Mouse (Mus musculus) heart, embryonic 16.5 days (tissue): ENCODE measurements around the gene Riok1. TPM values are rescaled to one million over a fixed set of nuclear protein-coding genes. Genes with fewer than 3 reads are reported as not detected.

Experiments used
- ATAC-seq: fragments of 200-750 bp; cut with Nextera tagmentation; replicated peaks from 2 replicates; pipeline ENCODE4 v1.8.0; 2017; ENCODE audit warnings: moderate number of reproducible peaks; ENCODE audit not compliant: insufficient read depth, low FRiP score; ENCODE audit errors: extremely low read depth
- H3K27ac ChIP-seq: fragments of 300-500 bp; sonication (generic); 2 replicates; pipeline ENCODE4 v1.5.1; 2014; ENCODE audit warnings: mild to moderate bottlenecking, low read length, control low read depth, moderate library complexity
- H3K27me3 ChIP-seq: fragments of 300-500 bp; sonication (generic); 2 replicates; pipeline ENCODE4 v1.6.1; 2014; ENCODE audit warnings: low read length, mixed read lengths; ENCODE audit not compliant: control insufficient read depth, insufficient read depth
- H3K36me3 ChIP-seq: fragments of 300-500 bp; sonication (generic); 2 replicates; pipeline ENCODE4 v1.6.1; 2014; ENCODE audit not compliant: control insufficient read depth, insufficient read depth
- H3K4me1 ChIP-seq: fragments of 300-500 bp; sonication (generic); 2 replicates; pipeline ENCODE4 v1.6.1; 2014; ENCODE audit warnings: low read length, mixed read lengths; ENCODE audit not compliant: control insufficient read depth, insufficient read depth
- H3K4me2 ChIP-seq: fragments of 300-500 bp; sonication (generic); 2 replicates; pipeline ENCODE4 v1.6.1; 2014; ENCODE audit warnings: low read depth, mild to moderate bottlenecking, control low read depth, low read length
- H3K4me3 ChIP-seq: fragments of 300-500 bp; sonication (generic); 2 replicates; pipeline ENCODE4 v1.5.1; 2014; ENCODE audit warnings: mild to moderate bottlenecking, control low read depth, low read length
- H3K9ac ChIP-seq: fragments of 300-500 bp; sonication (generic); 2 replicates; pipeline ENCODE4 v1.6.1; 2014; ENCODE audit warnings: low read length, control low read depth
- H3K9me3 ChIP-seq: fragments of 300-500 bp; sonication (generic); replicated peaks from 2 replicates; pipeline ENCODE4 v1.6.1; 2016; ENCODE audit warnings: low read length; ENCODE audit not compliant: control insufficient read depth
- WGBS: fragments of 180-500 bp; shearing (Covaris S2); extraction: QIAGEN DNeasy Blood & Tissue Kit; methylation state at CpG from one replicate; pipeline ENCODE4 v1.1.7; 2014; 5-methylcytosine and 5-hydroxymethylcytosine counted together
- polyA plus RNA-seq: library from polyadenylated mRNA; unstranded; fragments of >200 nt; fragmentation: Nextera tagmentation; extraction: Ambion mirVana; gene quantifications from 2 replicates; pipeline ENCODE4 v1.2.1, GENCODE M21; 2015

Riok1 gene
- polyA plus RNA-seq, 1 experiment from 2014 or later, result 36.0 TPM

DNA sequence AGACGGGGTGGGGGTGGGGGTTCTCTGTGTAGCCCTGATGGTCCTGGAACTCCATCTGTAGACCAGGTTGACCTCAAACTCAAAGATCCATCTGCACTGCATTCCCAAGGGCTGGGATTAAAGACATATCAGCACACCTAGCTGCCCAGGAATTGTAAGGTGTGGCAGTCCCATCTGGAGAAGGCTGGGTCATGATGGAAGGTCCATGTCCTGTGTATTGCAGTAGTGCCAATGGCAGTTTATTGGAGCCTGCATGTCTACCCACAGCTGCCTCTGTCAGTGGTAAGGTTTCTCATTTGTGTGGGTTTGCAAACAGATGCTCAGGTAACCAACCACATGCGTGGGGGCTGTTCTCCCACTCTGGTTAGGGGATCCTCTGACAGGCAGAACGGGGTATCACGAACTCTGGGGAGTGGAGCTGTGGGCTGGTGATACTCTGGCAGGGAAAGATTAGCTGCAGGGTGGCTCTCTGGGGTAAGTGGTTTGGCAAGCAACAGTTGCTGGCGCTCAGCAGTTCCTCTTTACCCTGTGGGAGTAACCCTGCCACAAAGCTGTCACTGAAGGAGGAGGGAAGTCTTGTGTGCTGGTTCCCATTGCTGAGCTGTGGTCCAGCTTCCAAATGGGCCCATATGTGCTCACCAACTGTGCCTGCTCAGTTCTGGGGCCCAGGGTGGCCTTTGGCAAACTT lies 26.9 kb upstream of the Riok1 start:
- Histone ChIP-seq H3K4me2 (no peak overlapping the region), H3K4me3 (no peak overlapping the region), H3K9ac (no peak overlapping the region), H3K9me3 (no peaks in the 10 kb centered on the region), H3K27me3 (no peaks in the 10 kb centered on the region), H3K27ac (no peak overlapping the region), H3K36me3 (no peaks in the 10 kb centered on the region), H3K4me1 (no peaks in the 10 kb centered on the region)
- ATAC-seq, result no peak
- 69% methylated on average over 5 of the region's 5 CpGs for WGBS

DNA sequence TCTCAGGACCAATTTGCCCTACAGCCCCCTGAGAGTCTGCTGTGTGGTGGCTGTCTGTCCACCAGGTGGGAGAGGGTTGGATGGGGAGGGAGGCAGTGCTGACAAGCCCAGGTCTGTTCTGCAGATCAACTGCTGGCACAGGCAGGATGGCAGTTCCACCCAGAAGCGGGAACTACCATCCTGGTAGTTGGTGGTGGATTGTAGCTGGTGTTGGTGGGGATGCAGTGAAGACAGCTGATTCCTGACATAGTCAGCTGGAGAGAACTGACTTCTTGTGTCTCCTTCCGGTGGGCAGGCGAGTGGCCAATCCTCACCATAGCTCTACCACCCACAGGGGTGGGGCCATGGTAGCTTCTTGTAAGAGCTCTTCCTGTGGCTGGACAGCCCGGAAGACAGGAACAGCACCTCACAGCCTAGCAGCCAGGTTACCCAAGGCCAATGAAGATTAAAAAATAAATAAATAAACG lies 26.3 kb upstream of the Riok1 start:
- no peak overlapping the region for H3K27ac ChIP-seq
- H3K9me3 ChIP-seq, result no peaks in the 10 kb centered on the region
- H3K27me3 ChIP-seq, result no peaks in the 10 kb centered on the region
- H3K4me2 ChIP-seq, result no peak overlapping the region
- no peak for ATAC-seq
- H3K36me3 ChIP-seq, result no peaks in the 10 kb centered on the region
- H3K4me3 ChIP-seq, result no peak overlapping the region
- no peak overlapping the region for H3K9ac ChIP-seq
- 76% methylated on average over 5 of the region's 5 CpGs for whole genome bisulfite sequencing
- no peaks in the 10 kb centered on the region for H3K4me1 ChIP-seq

DNA sequence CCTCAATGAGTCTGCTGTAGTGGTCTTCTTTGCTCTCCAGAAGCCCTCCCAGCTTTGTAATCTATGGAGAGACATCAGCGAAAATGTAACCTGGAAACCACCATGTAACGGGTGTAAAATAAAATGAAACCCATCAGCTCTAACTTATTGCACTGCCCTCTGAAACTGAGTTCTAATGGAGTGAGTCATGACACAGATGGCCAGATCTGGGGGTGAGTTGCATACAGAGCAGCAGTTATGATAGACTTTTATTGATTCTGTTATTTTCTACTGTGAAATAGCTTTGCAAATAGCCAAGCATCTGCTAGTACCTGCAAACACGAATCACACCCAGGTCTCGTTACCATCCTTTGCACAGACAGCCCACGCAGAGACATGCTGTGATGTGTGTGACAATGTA lies 24.4 kb upstream of the Riok1 start:
- H3K36me3 ChIP-seq, result no peaks in the 10 kb centered on the region
- H3K27me3 ChIP-seq, result no peaks in the 10 kb centered on the region
- no peaks in the 10 kb centered on the region for H3K9me3 ChIP-seq
- no peak for ATAC-seq
- H3K4me3 ChIP-seq, result no peak overlapping the region
- no peak overlapping the region for H3K9ac ChIP-seq
- H3K27ac ChIP-seq, result no peak overlapping the region
- H3K4me2 ChIP-seq, result no peak overlapping the region
- 77% methylated on average over 5 of the region's 5 CpGs for WGBS
- no peaks in the 10 kb centered on the region for H3K4me1 ChIP-seq

DNA sequence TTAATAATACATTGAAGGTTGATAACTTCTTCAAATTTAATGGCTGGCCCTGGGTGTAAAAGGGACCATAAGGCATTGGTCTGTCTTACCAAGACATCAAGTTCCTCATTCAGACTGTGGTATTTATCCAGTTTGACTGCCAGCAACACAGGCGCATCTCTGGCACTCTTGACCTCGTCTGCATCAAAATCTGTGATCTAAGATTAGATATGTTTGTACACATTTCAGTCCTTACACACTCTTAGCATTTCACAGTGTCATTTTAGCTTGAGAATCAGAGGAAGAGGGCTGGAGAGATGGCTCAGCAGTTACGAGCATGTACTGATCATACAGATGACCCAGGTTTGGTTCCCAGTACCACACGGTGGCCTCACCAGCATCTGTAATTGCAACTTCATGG lies 21.2 kb upstream of the Riok1 start:
- H3K9ac ChIP-seq, result no peak overlapping the region
- H3K4me2 ChIP-seq, result no peak overlapping the region
- H3K27me3 ChIP-seq, result no peaks in the 10 kb centered on the region
- no peak overlapping the region for H3K4me3 ChIP-seq
- no peaks in the 10 kb centered on the region for H3K4me1 ChIP-seq
- ATAC-seq, result no peak
- no peaks in the 10 kb centered on the region for H3K36me3 ChIP-seq
- H3K27ac ChIP-seq, result no peak overlapping the region
- H3K9me3 ChIP-seq, result peaks cover 3% of the 10 kb centered on the region; the same call in 1 of the 2 replicates
- WGBS, result 77% methylated on average over 4 of the region's 4 CpGs

DNA sequence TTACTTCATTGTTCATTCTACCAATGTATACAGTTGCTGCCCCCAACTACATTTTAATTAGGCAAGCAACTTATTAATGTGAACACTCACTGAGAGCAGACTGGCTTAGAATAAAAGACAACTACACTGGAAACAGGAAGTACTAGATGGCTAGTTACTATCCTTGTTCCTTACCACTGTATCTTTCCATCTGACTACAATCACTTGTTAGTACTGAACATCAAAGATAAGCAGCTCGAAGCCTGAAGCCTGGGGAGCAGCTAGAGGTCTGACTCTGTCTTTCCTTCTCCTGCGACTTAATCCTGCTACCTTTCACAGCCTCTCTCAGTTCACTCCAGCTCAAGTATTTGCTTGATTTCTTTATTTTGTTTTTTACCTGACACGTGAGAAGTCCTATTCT lies 18.0 kb upstream of the Riok1 start:
- H3K9me3 ChIP-seq, result peaks cover 3% of the 10 kb centered on the region; the same call in 1 of the 2 replicates
- H3K36me3 ChIP-seq, result no peaks in the 10 kb centered on the region
- no peak overlapping the region for H3K27ac ChIP-seq
- no peak for ATAC-seq
- no peak overlapping the region for H3K4me3 ChIP-seq
- H3K4me1 ChIP-seq, result no peaks in the 10 kb centered on the region
- no peak overlapping the region for H3K4me2 ChIP-seq
- WGBS, result 54% methylated on average over 3 of the region's 3 CpGs
- no peak overlapping the region for H3K9ac ChIP-seq
- H3K27me3 ChIP-seq, result no peaks in the 10 kb centered on the region

DNA sequence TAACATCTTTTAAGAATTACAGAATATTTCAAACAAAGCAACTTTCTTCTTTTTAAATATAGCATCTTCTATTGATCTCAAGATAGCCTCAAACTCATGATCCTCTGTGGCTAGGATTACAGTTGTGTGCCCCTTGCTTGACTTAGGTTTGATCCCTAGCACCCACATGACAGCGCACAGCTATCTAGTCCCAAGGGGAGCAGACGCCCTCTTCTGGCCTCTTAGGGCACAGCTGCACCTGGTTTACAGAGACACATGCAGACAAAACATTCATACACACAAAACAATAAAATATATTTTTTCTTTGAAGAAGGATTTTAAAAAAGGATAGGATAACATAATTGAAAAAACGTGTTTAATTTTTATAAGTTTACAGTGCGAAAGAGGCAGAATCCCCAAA lies 10.9 kb upstream of the Riok1 start:
- Histone ChIP-seq H3K9ac (no peak overlapping the region), H3K27ac (no peak overlapping the region), H3K27me3 (no peaks in the 10 kb centered on the region), H3K4me3 (no peak overlapping the region), H3K4me2 (no peak overlapping the region), H3K36me3 (no peaks in the 10 kb centered on the region), H3K9me3 (no peaks in the 10 kb centered on the region), H3K4me1 (peaks cover 3% of the 10 kb centered on the region; the same call in 1 of the 2 replicates)
- 49% methylated on average over 4 of the region's 4 CpGs for WGBS
- no peak for ATAC-seq

DNA sequence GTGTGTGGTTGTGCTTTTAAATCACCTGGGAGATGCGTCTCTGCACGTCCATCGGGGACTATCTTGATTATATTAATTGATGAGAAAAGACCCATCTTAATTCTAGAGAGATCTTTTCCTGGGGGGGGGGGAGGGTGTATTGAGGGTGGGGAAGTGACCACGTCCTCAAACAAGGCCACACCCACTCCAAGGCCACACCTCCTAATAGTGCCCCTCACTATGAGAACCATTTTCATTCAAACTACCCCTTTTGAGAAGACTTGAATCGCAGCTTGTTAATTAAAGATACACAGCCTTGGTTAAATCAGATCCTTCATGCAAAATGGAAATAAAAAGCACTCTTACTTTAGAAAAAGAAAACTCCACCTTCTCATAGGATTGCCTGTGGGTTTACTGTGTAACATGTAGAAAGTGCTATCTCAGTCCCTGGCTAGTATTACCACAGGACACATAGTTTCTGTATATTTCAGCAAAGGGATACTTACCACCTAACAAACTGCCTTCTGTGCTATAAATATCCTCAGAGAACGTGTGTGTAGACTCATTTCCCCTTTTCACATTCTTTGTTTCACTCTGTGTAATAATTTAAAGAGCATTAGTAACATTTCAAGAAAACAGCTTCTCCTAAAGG lies 9.1 kb upstream of the Riok1 start:
- H3K27me3 ChIP-seq, result no peaks in the 10 kb centered on the region
- 57% methylated on average over 6 of the region's 6 CpGs for WGBS
- ATAC-seq, result no peak
- no peak overlapping the region for H3K27ac ChIP-seq
- peaks cover 3% of the 10 kb centered on the region; the same call in 1 of the 2 replicates for H3K4me1 ChIP-seq
- no peaks in the 10 kb centered on the region for H3K36me3 ChIP-seq
- no peak overlapping the region for H3K4me3 ChIP-seq
- no peak overlapping the region for H3K9ac ChIP-seq
- H3K9me3 ChIP-seq, result no peaks in the 10 kb centered on the region
- H3K4me2 ChIP-seq, result no peak overlapping the region

DNA sequence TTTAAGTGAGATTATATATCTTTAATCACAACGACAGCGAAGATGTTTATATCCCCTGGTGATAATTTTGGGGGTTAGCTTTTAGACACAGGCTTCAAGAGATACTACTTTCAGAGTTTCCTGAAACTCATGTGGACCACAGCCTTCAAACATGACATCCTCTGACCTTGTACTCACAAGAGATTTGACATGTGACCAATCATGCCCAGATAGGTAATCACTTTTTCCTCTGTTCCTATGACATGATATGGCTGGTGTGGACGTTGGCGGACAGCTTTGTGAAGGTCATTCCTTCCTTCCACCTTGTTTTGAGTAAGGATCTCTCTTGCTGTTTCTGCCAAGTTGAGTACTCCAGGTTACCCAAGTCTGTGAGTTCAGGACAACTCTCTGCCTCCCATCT lies 8.4 kb upstream of the Riok1 start:
- no peaks in the 10 kb centered on the region for H3K9me3 ChIP-seq
- no peak overlapping the region for H3K9ac ChIP-seq
- no peak overlapping the region for H3K4me2 ChIP-seq
- H3K4me3 ChIP-seq, result no peak overlapping the region
- no peak for ATAC-seq
- H3K27ac ChIP-seq, result no peak overlapping the region
- peaks cover 3% of the 10 kb centered on the region; the same call in 1 of the 2 replicates for H3K4me1 ChIP-seq
- H3K36me3 ChIP-seq, result no peaks in the 10 kb centered on the region
- H3K27me3 ChIP-seq, result no peaks in the 10 kb centered on the region
- 57% methylated on average over 4 of the region's 4 CpGs for WGBS

DNA sequence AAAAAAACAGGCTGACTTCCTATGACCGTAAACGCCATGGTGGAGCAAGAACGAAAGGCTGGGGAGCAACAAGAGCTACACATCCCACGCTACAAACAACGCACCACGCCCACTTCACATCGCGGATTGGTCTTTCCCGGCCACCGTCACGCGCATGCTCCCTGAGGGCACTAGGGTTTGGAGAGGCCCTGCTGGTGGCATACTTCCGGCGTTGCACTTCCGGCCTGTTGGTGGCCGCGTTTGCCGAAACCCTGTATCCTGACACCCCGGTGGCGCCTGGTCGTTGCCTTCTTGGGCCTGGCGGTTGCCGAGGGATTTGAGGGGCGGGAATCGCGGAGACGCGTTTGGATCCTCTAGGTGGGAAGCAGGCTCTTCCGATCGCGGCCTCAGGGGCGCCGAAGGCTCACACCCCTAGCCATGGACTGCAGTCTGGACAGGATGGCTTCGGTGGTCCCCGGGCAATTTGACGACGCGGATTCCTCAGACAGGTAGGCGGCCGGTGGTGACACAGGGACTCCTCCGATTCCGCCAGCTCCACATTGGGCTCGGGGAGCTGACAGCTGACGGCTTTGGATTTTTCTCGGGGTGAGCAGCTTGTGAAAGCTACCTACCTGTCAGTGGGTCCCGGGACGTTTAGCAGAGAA lies 371 bp downstream of the Riok1 start, which contains the start of gene Cage1:
Gene Cage1, minus strand, starts transcription at position 26 of the 644 bp plus-strand sequence.
- H3K27me3 ChIP-seq, result no peaks in the 10 kb centered on the region
- H3K9me3 ChIP-seq, result no peaks in the 10 kb centered on the region
- H3K4me3 ChIP-seq, result peak within 1 kb of the TSS; percentile 88
- peak within 1 kb of the TSS; percentile 81 for H3K27ac ChIP-seq
- peaks cover 13% of the 10 kb centered on the region for H3K36me3 ChIP-seq
- peak within 1 kb of the TSS; percentile 93 for H3K9ac ChIP-seq
- peak; percentile 94 for ATAC-seq
- peak within 1 kb of the TSS; percentile 93 for H3K4me2 ChIP-seq
- under 1% methylated on average over 47 of the region's 47 CpGs for whole genome bisulfite sequencing
- H3K4me1 ChIP-seq, result peaks cover 15% of the 10 kb centered on the region
